Mouse (Mus musculus) liver, adult (tissue): ENCODE results near the gene Rhot2.

Experiments
- GATA4 ChIP-seq: IDR thresholded peaks from 2 replicates; pipeline ENCODE4 v1.6.1; 2014; ENCODE audit warnings: mild to moderate bottlenecking, low read length; ENCODE audit not compliant: insufficient replicate concordance

Rhot2 gene

GRCm38 (mm10) chr17:25866172-25866571 lies 21.5 kb upstream of the Rhot2 start:
- no peak for TF ChIP-seq GATA4

- TF ChIP-seq GATA4 = no peak
Observed at GRCm38 (mm10) chr17:25865288-25865687, 20.6 kb upstream of the Rhot2 start.

GRCm38 (mm10) chr17:25864311-25864710 lies 19.7 kb upstream of the Rhot2 start:
- no peak for TF ChIP-seq GATA4

GRCm38 (mm10) chr17:25863681-25864080 lies 19.0 kb upstream of the Rhot2 start:
- TF ChIP-seq GATA4 = no peak

- no peak for TF ChIP-seq GATA4
Observed at GRCm38 (mm10) chr17:25861704-25862612, 17.3 kb upstream of the Rhot2 start.

GRCm38 (mm10) chr17:25860832-25861703 lies 16.4 kb upstream of the Rhot2 start, which contains the start of gene Wdr90:
Wdr90 (minus strand) TSS chr17:25861501.
- no peak; the same call in 1 of the 2 replicates for TF ChIP-seq GATA4

- no peak for TF ChIP-seq GATA4
Observed at GRCm38 (mm10) chr17:25860229-25860628, 15.6 kb upstream of the Rhot2 start.

- TF ChIP-seq GATA4 = no peak
Observed at GRCm38 (mm10) chr17:25843636-25844395, 835 bp downstream of the Rhot2 start.

- TF ChIP-seq GATA4 = no peak
Observed at GRCm38 (mm10) chr17:25843122-25843521, 1.5 kb downstream of the Rhot2 start.

- TF ChIP-seq GATA4 = no peak
Observed at GRCm38 (mm10) chr17:25842509-25842908, 2.1 kb downstream of the Rhot2 start.

- no peak for TF ChIP-seq GATA4
Observed at GRCm38 (mm10) chr17:25841117-25841880, 3.4 kb downstream of the Rhot2 start, which contains the start of gene Gm20683. Gm20683 (minus strand) TSS chr17:25841763.

- no peak for TF ChIP-seq GATA4
Observed at GRCm38 (mm10) chr17:25840519-25840918, 4.1 kb downstream of the Rhot2 start.

GRCm38 (mm10) chr17:25839455-25840235 lies 5.0 kb downstream of the Rhot2 start:
- no peak for TF ChIP-seq GATA4
